Mouse (Mus musculus) activated CD4-positive, CD25-positive, alpha-beta regulatory T cell (primary cell): ENCODE measurements around the gene Zfp558. TPM values are rescaled to one million over a fixed set of nuclear protein-coding genes. Genes with fewer than 3 reads are reported as not detected.

Experiments
- polyA plus RNA-seq, 2 experiments: library from polyadenylated mRNA; unstranded; fragments of 100-300 nt; shearing (Covaris generic); gene quantifications; one replicate each; pipeline ENCODE4 v1.2.1; 2017

Zfp558 gene
- polyA plus RNA-seq, result 1 to 10 TPM; 1.7 to 4.2 TPM

DNA sequence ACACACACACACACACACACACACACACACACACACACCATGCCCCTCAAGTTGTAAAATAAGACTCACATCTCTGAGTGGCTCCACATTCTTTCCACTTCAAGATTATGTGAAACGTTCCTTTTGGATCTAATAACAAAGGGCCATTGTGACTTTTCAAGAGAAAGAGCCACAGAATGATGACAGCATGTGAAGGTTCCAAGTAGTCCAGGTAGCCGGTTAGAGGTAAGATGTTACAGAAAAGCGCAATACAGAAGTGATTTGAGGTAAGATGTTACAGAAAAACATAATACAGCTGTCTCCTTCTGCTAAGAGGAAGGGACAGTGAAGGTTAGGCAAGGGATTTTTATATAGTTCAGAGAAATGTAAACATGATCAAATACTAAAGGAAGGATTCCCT is at the start of gene Zfp558, which contains the start of gene Mbd3l1:
TSS of gene Zfp558 (minus strand) at position 101 of the 400 bp plus-strand sequence.
TSS of gene Mbd3l1 (plus strand) at position 192 of the 400 bp plus-strand sequence.

DNA sequence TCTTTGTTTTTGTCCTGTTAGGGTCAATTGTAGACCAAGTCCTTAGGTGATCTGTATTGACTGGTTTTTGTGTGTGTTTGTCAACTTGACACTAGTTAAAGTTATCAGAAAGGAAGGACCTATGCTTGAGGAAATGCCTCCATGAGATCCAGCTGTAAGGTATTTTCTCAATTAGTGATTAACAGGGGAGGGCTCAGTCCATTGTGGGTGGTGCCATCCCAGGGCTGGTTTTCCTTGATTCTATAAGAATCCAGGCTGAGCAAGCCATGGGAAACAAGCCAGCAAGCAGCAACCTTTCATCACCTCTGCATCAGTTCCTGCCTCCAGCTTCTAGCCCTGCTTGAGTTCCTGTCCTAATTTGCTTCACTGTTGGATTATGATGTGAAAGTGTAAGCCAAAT is 47.7 kb downstream of the Zfp558 start, which contains the start of gene Mbd3l2:
TSS of gene Mbd3l2 (plus strand) at position 301 of the 400 bp plus-strand sequence.

Other genes starting within 250 kb of the Zfp558 start
- gene Chordc1, start 186.1 kb downstream of the Zfp558 start, polyA plus RNA-seq, result 100 to 1,000 TPM; 103 to 117 TPM
- under 1 TPM; 0.08 to 0.52 TPM for gene Naalad2, start 75.3 kb downstream of the Zfp558 start, polyA plus RNA-seq
- under 1 TPM in 1 of 2 experiments, not detected in 1; 0.15 TPM for gene Ubtfl1, start 73.8 kb downstream of the Zfp558 start, polyA plus RNA-seq
- under 1 TPM in 1 of 2 experiments, not detected in 1; 0.16 TPM for gene Mbd3l2, start 47.6 kb downstream of the Zfp558 start, polyA plus RNA-seq
- not detected for gene Mbd3l1, start 91 bp upstream of the Zfp558 start, polyA plus RNA-seq
- gene Muc16, start 196.3 kb upstream of the Zfp558 start, polyA plus RNA-seq, result under 1 TPM; 0.05 to 0.09 TPM